Mouse (Mus musculus) megakaryocyte, embryonic 14.5 days (primary cell): Measurements from ENCODE around the gene Trp53i13. TPM values are rescaled to one million over a fixed set of nuclear protein-coding genes. Genes with fewer than 3 reads are reported as not detected.
A peak's percentile ranks its signal among the peaks of the same experiment; 100 is the strongest.
"Not testable (repeated sequence)": the region's sequence is repeated elsewhere in the genome, so short reads cannot be mapped to it uniquely, and the experiment has no call there.

Experiments used
- H3K27me3 ChIP-seq: replicated peaks from 2 replicates; pipeline ENCODE3; 2012; ENCODE audit warnings: inconsistent platforms
- H3K36me3 ChIP-seq: replicated peaks from 2 replicates; pipeline ENCODE3; 2012; ENCODE audit warnings: low read length, inconsistent platforms, mixed read lengths
- H3K4me1 ChIP-seq: 2 replicates; pipeline ENCODE4 v1.6.1; 2012; ENCODE audit warnings: inconsistent platforms
- H3K4me3 ChIP-seq: replicated peaks from 2 replicates; pipeline ENCODE3; 2012; ENCODE audit warnings: moderate library complexity, mild to moderate bottlenecking, inconsistent platforms
- H3K9me3 ChIP-seq: 2 replicates; pipeline ENCODE4 v1.6.1; 2012; ENCODE audit warnings: inconsistent platforms
- FLI1 ChIP-seq: IDR thresholded peaks from 2 replicates; pipeline ENCODE4 v1.6.1; 2012; ENCODE audit warnings: low read length, inconsistent platforms, mixed read lengths
- GATA1 ChIP-seq: IDR thresholded peaks from 3 replicates; pipeline ENCODE4 v1.6.1; 2012; ENCODE audit warnings: mixed read lengths, low read length, inconsistent platforms, borderline replicate concordance
- polyA plus RNA-seq: library from polyadenylated mRNA; stranded (reverse); fragments of >175 nt; gene quantifications from 2 replicates; pipeline ENCODE4 v1.2.3, GENCODE M21; 2012; ENCODE audit warnings: low replicate concordance; ENCODE audit not compliant: insufficient read depth

The Trp53i13 gene
- polyA plus RNA-seq: 22.3 and 38.9 TPM in 2 replicates

GRCm38 (mm10) chr11:77515637-77516552, at the start of gene Trp53i13:
Gene Trp53i13 (minus strand): TSS chr11:77515980.
- TF ChIP-seq GATA1 (no peak), FLI1 (no peak)
- Histone ChIP-seq H3K27me3 (peaks cover 24% of the 10 kb centered on the region), H3K36me3 (peaks cover 10% of the 10 kb centered on the region), H3K4me1 (peaks cover 87% of the 10 kb centered on the region), H3K4me3 (peak within 1 kb of the TSS; percentile 94), H3K9me3 (no peaks in the 10 kb centered on the region)

GRCm38 (mm10) chr11:77545261-77545660, 29.5 kb upstream of the Trp53i13 start:
- H3K4me3 ChIP-seq: no peak overlapping the region
- H3K27me3 ChIP-seq: no peaks in the 10 kb centered on the region
- no peaks in the 10 kb centered on the region for H3K9me3 ChIP-seq
- TF ChIP-seq GATA1 (no peak), FLI1 (no peak)
- H3K4me1 ChIP-seq: no peaks in the 10 kb centered on the region
- H3K36me3 ChIP-seq: peaks cover 89% of the 10 kb centered on the region

DNA sequence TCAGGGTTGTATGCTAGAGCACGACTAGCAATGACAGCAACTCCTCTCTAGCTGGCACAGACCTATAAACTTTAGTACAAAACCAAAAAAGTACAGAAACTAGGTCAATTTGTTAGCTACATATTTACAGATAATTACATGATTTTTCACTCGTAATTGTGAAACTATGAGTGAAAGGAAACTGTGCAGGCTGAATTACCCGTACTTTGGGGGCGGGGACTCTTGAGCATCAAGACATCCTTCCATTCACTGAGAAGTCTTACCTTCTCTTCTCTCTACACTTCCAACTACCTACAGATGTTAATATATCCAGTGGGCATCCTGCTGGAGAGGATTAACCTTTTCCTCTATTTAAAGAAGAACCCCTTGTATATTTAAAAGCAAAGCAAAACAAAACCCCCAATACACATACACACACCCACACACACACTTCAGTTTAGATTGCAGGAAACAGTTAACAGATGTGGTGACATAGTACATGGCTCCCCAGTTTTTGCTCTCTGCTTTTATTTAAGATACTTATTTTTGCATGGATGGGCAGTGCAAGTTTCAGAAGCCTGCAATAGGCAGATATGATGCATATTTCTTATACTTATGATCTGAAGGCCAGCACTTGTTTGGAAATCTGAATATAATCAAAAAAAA, 16.5 kb upstream of the Trp53i13 start:
- H3K4me1 ChIP-seq: no peaks in the 10 kb centered on the region; the same call in 1 of the 2 replicates
- no peaks in the 10 kb centered on the region for H3K27me3 ChIP-seq
- H3K9me3 ChIP-seq: no peaks in the 10 kb centered on the region
- TF ChIP-seq FLI1 (no peak), GATA1 (no peak)
- H3K4me3 ChIP-seq: no peak overlapping the region
- peaks cover 76% of the 10 kb centered on the region for H3K36me3 ChIP-seq

GRCm38 (mm10) chr11:77530862-77531261, 15.1 kb upstream of the Trp53i13 start:
- peaks cover 64% of the 10 kb centered on the region for H3K36me3 ChIP-seq
- H3K9me3 ChIP-seq: no peaks in the 10 kb centered on the region
- H3K4me1 ChIP-seq: peaks cover 5% of the 10 kb centered on the region
- no peak overlapping the region for H3K4me3 ChIP-seq
- no peaks in the 10 kb centered on the region for H3K27me3 ChIP-seq
- no peak for TF ChIP-seq FLI1
- no peak for TF ChIP-seq GATA1

DNA sequence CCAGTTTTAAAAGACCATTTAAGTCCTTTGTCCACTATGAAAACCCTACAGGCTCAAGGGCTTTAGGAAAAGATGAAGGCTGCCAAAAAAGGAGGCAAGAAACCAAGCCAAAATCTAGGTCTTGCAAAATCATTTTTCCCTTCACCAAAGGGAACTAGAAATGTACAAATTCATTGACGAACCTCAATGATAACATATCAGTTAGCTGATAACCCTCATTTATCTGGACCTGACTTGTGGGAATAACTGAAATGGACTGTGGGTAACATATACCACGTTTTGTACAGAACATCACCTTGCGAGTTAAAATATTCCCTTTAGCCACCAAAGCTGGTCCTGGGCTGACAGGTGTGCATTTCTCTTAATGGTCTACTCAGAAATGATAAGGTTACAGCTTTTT, 13.9 kb upstream of the Trp53i13 start:
- peaks cover 8% of the 10 kb centered on the region for H3K4me1 ChIP-seq
- no peaks in the 10 kb centered on the region for H3K27me3 ChIP-seq
- no peak overlapping the region for H3K4me3 ChIP-seq
- H3K36me3 ChIP-seq: peaks cover 52% of the 10 kb centered on the region
- no peak for TF ChIP-seq GATA1
- TF ChIP-seq FLI1: no peak
- no peaks in the 10 kb centered on the region for H3K9me3 ChIP-seq

DNA sequence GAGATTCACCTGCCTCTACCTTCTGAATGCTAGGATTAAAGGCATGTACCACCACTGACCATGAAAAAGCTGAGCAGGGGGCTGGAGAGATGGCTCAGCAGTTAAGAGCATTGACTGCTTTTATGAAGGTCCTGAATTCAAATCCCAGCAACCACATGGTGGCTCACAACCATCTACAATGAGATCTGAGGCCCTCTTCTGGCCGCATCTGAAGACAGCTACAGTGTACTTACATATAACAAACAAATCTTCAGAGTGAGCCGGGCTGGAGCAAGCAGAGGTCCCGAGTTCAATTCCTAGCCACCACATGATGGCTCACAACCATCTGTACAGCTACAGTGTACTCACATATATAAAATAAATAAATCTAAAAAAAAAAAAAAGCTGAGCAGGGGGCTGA, 12.6 kb upstream of the Trp53i13 start:
- H3K9me3 ChIP-seq, H3K27me3 ChIP-seq, H3K4me3 ChIP-seq, H3K4me1 ChIP-seq: not testable (repeated sequence)
- peaks cover 40% of the 10 kb centered on the region for H3K36me3 ChIP-seq

DNA sequence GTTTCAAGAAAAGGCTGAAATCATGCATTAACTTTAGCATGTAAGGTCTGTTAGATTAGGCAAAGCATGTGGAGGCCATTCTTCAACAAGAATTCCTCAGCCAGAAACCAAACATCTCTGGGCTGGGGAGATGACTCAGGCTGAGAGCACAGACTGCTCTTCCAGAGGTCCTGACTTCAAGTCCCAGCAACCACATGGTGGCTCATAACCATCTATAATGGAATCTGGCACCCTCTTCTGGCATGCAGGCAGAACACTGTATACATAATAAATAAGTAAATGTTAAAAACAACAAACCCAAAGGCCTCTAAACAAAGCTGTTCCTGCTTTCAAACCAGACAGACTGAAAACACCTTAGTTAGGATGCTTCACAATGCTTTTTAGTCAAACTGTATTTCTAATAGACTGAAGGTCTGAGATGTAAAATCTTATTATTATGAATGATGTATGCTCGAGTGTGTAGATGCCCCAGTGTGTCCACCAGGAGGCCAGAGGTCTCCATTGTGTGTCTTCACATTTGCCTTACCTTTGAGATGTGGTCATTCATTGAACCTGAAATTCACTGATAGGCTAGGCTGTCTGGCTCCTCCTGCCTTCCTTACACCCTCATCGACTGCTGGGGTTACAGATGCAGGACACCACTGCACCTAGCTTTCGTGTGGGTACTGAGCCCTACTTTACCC, 10.2 kb upstream of the Trp53i13 start:
- H3K4me3 ChIP-seq: peak overlapping the region; percentile 17
- peaks cover 27% of the 10 kb centered on the region for H3K4me1 ChIP-seq
- no peaks in the 10 kb centered on the region for H3K9me3 ChIP-seq
- H3K36me3 ChIP-seq: peaks cover 17% of the 10 kb centered on the region
- no peak for TF ChIP-seq FLI1
- TF ChIP-seq GATA1: no peak
- H3K27me3 ChIP-seq: no peaks in the 10 kb centered on the region

- Histone ChIP-seq H3K27me3 (peaks cover 7% of the 10 kb centered on the region), H3K4me1 (peaks cover 72% of the 10 kb centered on the region), H3K9me3 (no peaks in the 10 kb centered on the region), H3K4me3 (peak overlapping the region; percentile 68), H3K36me3 (peaks cover 10% of the 10 kb centered on the region)
- no peak for TF ChIP-seq GATA1
- TF ChIP-seq FLI1: no peak
Measured at GRCm38 (mm10) chr11:77520601-77521529, 5.1 kb upstream of the Trp53i13 start.

- H3K9me3 ChIP-seq: no peaks in the 10 kb centered on the region
Measured at GRCm38 (mm10) chr11:77519043-77519442, 3.3 kb upstream of the Trp53i13 start, which contains the start of gene Gm10392. Gene Gm10392 (minus strand): TSS chr11:77519198.

More at GRCm38 (mm10) chr11:77519043-77519442, 3.3 kb upstream of the Trp53i13 start, which contains the start of gene Gm10392:
- H3K36me3 ChIP-seq: peaks cover 10% of the 10 kb centered on the region
- H3K4me3 ChIP-seq: peak within 1 kb of the TSS; percentile 85
- peaks cover 88% of the 10 kb centered on the region for H3K4me1 ChIP-seq
- peaks cover 22% of the 10 kb centered on the region for H3K27me3 ChIP-seq
- TF ChIP-seq FLI1: peak; percentile 58; the same call in 1 of the 2 replicates
- peak; percentile 73; the same call in 1 of the 3 replicates for TF ChIP-seq GATA1
